Mouse (Mus musculus) kidney, adult 11 months (tissue): ENCODE data around the gene Abhd12.
"Not testable (repeated sequence)": the region's sequence is repeated elsewhere in the genome, so short reads cannot be mapped to it uniquely, and the experiment has no call there.

Experiments
- DNase-seq: peaks from one replicate; pipeline ENCODE4 v3.0.0; 2022

The Abhd12 gene

GRCm38 (mm10) chr2:150904272-150904935 lies at the start of gene Abhd12:
Gene Abhd12, minus strand, starts transcription at chr2:150904741.
- DNase-seq = peak; percentile 97

GRCm38 (mm10) chr2:150951201-150951600 lies 46.7 kb upstream of the Abhd12 start:
- no peak for DNase-seq

DNA sequence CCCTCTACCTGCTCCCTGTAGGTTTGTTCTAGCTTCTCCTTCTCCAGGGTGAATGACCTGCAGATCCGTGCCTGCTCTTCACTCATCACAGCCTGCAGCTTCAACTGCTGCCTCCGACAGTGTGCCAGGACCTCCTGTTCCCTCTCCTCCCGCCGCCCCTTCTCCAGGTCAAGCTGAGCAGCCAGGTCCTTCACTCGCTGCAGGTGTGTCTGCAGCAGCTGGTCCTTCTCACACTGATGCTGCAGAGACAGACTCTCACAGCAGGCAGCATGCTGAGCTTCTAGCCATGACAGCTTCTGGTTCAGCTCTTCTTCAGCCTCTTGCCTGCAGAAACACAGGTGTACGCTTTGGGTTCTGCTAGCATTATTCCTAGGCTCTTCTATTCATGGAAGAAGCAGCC lies 45.5 kb upstream of the Abhd12 start:
- no peak for DNase-seq

- DNase-seq = no peak
Measured at GRCm38 (mm10) chr2:150949652-150950051, 45.1 kb upstream of the Abhd12 start.

- DNase-seq = no peak
Measured at GRCm38 (mm10) chr2:150948786-150949185, 44.2 kb upstream of the Abhd12 start.

DNA sequence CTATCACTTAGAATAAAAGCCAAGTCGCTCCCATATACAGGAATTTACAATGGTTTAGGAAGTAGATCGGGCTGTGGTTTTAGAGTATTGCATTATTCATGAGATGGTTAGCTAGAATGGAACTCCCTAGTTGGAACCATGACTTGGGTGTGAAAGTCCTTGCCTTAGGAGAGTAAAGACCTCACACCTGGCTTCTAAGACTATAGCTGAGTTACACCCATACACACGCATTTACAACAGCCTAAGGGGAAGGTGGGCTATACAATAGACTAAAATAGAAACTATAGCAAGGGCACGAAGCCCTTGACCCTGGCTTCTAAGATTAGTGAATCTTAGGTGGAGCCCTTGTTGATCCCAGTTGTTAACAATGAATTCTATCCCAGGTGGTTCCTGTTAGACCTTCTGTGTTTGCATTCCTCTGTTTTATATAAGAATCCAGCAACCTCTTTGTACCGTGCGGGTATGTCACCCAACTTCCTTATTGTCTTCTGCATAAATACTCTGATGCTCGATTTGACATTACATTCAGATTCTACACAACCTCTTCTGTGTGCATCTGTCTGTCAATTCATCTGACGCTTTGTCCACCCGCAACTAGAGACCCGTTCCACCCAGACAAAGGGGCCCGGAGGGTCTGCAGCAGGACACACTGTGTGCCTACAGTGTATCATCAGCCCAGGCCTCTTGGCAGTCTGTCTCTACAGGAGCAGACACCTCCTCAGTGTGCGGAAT lies 43.5 kb upstream of the Abhd12 start:
- DNase-seq = not testable (repeated sequence)

DNA sequence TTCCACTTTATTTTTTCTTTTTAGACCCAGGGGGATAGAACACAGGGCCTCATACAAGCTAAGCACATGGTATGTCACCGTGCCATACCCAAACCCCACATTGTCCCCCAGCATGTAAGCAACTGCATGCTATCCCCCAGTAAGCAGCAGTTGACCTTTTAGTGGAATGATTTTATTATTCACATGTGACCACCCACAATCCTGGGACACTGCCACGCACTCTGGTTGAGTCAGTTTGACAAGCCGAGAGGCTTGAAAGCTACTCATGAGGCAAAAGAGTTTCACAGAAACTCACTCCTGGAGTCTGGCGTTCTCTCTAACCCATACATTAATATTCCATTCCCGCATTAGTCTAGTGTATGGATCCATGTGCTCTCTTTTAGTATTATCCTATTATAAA lies 42.8 kb upstream of the Abhd12 start:
- not testable (repeated sequence) for DNase-seq

DNA sequence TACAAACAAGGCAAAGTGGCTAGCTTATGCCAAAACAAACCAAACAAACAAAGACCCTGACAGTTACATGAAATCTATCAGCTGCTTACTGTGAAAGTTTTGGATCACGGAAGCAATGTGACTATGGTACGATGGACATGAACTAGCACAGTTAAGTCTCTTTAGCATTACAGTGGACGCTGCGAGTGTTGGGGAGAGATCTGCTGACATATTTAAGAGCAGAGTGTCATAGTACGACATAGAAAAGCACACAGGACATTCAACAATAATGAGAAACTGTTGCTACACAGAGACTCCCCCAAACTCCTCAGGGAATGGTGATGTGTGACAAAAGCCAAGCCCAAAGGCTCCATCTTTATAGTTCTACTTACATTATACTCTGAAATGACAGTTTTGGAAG lies 39.5 kb upstream of the Abhd12 start:
- DNase-seq = no peak

- DNase-seq = no peak
Measured at GRCm38 (mm10) chr2:150934659-150935058, 30.1 kb upstream of the Abhd12 start.

- DNase-seq = no peak
Measured at GRCm38 (mm10) chr2:150933482-150933881, 28.9 kb upstream of the Abhd12 start.

DNA sequence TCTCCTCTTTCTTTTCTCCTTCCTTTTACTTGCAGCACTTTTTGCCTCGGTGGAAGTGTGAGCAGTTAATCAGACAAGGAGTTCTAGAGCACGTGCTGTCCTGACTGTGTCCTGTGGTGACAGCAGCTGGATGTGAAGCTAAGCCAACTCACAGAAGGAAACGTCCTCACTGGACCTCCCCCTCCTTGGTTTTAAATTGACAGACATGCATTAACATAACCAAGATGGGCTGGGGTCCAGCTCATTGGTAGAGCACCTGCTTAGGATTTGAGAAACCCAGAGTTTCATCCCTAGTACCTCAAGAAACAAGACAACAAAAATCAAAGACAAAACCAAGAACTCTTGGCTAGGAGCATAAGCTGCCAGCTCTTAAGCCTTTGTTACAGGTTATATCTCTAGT lies 26.3 kb upstream of the Abhd12 start:
- no peak for DNase-seq

DNA sequence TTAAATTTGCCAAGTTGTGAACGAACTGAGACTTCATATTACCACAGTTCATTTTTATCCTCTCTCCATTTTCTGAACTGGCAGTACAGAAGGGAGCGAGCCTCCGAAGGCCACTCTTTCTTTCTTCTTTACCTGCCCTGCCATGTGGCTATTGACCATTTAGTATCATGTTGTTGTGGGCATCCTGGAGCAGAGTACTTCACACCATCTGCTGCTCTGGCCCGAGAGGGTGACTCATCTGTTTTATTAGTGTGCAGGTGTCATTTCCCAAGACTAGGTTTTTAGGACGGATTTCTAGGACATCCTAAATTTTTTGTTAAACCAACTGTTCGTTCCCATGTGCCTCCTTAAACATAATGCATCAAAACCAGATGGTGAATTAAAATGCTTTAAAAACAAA lies 24.6 kb upstream of the Abhd12 start:
- no peak for DNase-seq

DNA sequence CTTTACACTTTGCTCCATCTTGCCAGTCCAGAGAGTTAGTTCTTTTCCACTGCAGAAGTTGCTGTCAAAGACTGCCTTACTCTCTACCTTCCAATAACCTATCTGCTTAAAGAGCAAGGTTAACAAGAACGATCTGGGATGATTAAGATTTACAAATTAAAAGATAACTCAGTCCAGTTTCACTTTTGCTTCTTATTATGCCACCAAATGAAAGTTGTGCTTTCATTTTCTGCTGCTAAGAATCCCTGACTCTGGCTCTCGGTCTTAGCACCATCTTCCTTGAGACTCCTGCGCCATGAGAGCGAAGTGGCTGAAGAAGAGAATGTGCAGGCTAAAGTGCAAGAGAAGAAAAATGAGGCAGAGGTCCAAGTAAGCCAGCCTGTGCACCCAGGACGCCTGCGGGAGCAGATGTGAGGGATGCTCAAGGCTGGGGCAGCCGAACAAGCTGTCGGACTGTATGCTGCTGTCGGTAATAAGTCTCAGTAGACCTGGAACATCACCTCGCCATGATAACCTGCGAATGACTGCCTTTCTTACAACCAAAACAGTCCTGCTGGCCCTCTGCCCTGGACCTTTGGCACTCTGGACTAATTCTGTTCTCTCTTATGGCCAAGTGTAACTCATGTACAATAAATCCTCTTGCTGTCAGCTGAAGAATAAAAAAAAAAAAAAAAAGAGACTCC lies 22.6 kb upstream of the Abhd12 start:
- DNase-seq = peak; percentile 52

- DNase-seq = no peak
Measured at GRCm38 (mm10) chr2:150923505-150923904, 19.0 kb upstream of the Abhd12 start.

- DNase-seq = no peak
Measured at GRCm38 (mm10) chr2:150923026-150923425, 18.5 kb upstream of the Abhd12 start.

GRCm38 (mm10) chr2:150922165-150922564 lies 17.6 kb upstream of the Abhd12 start:
- no peak for DNase-seq

DNA sequence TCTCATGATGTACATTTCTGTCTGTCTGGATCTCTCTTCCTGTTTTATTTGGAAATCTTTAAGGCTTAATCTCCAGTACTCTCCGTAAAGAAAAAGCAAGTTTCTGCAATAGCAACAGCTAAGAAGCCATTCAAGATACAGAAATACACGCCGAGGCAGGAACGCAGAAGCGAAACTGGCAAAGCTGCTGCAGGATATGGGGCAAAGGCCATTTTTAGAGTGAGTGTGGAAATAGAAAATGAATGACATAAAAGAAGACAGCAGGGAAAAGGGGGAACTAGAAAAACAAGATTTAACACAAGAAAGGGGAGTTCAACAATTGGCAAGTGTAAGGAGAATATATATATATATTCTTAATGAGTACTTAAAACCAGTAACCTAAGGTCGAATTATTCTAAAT lies 17.2 kb upstream of the Abhd12 start:
- DNase-seq = no peak

DNA sequence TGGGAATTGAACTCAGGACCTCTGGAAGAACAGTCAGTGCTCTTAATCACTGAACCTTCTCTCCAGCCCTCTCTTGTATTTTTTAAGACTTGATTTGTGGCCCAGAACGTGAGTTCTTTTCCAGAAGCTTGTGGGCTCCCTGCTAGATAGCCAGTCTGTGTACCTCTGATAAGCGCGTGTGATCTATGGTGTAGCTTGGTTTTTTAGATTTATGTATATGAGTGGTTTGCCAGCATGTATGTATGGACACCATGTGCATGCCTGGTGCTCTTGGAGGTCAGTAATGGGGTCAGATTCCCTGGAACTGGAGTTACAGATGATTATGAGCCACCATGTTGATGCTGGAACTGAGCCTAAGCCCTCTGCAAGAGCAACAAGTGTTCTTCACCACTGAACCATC lies 16.0 kb upstream of the Abhd12 start:
- no peak for DNase-seq

GRCm38 (mm10) chr2:150918720-150919119 lies 14.2 kb upstream of the Abhd12 start:
- DNase-seq = no peak

DNA sequence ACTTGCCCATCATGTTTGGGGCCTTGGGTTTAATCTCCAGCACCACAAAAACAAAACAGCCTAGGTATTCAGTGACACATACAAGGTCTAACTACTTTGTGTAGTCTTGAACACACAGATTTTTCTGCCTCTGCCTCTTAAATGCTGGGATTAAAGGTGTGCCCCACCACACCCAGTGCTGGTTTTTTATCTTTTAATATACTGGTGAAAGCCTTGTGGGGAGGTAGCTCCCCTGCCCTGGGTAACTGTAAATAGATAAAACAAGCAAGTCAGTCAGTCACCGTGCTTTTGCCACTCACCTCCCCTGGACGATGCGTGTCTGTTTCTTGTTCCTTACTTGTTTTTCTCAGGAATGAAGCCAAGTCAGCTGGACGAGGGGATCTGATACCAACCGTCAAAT lies 11.2 kb upstream of the Abhd12 start:
- DNase-seq = no peak

DNA sequence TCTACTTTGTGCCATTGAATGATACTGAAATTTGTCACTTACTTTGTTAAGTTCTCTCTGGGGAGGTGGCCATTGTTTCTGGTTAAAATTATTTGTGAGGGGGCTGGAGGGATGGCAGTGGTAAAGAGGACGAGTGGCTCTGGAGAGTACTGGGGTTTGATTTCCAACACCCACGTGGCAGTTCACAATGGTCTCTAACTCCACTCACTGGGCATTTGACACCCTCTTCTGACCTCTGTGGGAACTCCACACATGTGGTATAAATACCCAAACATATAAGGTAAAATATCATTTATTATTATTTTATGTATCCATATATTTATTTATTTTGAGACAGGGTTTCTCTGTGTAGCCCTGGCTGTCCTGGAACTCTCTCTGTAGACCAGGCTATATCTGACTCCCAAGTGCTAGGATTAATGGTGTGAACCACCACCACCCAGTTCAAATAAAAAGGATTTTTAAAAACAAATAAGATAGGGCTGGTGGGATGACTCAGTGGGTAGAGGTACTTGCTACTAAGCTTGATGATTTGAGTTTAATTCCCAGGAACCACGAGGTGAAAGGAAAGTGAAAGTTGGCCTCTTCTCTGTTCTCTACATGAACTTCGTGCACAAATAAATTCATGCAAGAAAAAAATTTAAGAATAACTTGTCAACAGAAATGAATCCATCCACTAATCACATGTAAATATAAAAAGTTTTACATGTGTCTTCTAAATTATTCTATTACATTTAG lies 10.4 kb upstream of the Abhd12 start:
- DNase-seq = no peak

DNA sequence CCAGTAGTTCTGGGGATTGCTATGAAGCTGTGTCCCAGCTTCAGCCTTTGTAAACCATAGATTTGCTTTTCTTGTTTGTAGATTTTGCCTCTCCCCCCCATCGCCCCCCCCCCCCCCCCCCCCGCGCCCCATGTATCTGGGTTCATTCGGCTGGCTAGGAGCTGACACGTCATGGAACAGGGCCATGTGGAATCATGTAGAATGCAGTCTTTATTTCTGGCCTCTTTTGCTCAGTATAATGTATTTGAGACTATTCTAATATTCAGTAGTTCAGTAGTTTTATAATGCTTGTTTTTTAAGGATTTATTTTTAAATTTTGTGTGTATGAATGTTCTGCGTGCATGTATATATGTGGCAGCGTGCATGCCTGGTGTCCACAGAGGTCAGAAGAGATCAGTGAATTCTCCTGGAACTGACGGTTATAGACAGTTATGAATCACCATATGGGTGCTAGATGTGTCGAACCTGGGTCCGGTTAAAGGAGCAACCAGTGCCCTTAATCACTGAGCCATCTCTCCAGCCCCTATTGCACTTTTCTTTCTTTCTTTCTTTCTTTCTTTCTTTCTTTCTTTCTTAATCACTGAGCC lies 5.8 kb upstream of the Abhd12 start:
- no peak for DNase-seq

DNA sequence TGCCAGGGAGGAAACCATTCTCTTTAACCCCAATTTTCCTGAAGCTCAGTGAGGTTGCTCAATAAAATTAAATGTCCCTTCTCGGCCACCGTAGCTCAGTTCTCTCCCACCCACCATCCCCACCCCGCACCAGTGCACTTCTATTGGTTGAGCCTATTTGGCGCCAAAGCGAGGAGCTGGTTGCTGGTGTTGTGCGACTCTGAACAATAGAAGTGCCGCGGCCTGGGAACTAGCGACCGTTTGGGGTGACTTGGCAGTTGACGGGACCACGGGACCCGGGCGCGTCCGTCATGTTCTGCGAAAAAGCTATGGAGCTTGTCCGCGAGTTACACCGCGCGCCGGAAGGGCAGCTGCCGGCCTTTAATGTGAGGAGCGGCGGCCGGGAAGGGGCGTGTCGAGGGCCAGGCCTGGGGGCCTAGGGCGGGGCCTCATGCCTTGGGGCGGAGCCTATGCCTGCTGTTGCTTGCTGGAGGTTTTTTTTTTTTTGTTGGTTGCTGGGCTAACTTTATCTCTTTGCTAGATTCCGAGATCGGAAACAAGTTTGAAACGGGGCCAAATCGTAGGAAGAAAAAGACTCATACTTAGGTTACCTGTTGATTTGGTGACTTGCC lies 5.0 kb upstream of the Abhd12 start:
- DNase-seq = peak; percentile 96
